Mouse (Mus musculus): ENCODE measurements around the gene Atf3. TPM values are rescaled to one million over a fixed set of nuclear protein-coding genes. Genes with fewer than 3 reads are reported as not detected.

Atf3 gene
- polyA plus RNA-seq (2015; fragmentation: Nextera tagmentation; extraction: Ambion mirVana), result 14.0 and 14.3 TPM in 2 replicates

DNA sequence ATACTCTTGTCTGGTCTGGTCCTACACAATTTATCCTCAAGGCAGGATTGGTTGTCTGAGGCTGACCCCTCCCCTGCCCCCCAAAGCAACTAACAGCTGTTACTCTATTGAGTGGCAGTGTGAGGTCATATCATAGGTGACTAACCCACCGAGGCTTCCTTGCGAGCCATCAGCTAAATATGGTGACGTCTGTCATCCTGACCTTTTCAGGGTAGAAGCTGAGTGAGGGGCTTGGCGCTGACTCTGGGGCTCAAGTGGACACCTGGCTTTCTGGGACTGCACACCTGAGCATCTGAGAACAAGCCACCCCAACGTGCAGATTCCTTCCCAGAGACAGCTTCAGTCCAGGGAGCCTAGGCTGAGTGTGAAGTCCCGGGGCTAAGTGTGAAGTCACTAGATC is at the start of gene Atf3:
Atf3 (minus strand) TSS at position 101 of the 400 bp plus-strand sequence.
- Histone ChIP-seq H3K9me3 (replicated peaks) (no peaks in the 10 kb centered on the region), H3K4me1 (replicated peaks) (peaks cover 6% of the 10 kb centered on the region), H3K27ac (no peak within 1 kb of the TSS), H3K27me3 (no peaks in the 10 kb centered on the region), H3K36me3 (no peaks in the 10 kb centered on the region), H3K4me2 (no peak within 1 kb of the TSS), H3K9ac (no peak within 1 kb of the TSS), H3K4me3 (no peak within 1 kb of the TSS)
- no peak for ATAC-seq (replicated peaks; ENCODE audit: insufficient number of reproducible peaks, insufficient read depth, low FRiP score, low read depth)
- 44% methylated on average over 6 of the region's 6 CpGs for WGBS

DNA sequence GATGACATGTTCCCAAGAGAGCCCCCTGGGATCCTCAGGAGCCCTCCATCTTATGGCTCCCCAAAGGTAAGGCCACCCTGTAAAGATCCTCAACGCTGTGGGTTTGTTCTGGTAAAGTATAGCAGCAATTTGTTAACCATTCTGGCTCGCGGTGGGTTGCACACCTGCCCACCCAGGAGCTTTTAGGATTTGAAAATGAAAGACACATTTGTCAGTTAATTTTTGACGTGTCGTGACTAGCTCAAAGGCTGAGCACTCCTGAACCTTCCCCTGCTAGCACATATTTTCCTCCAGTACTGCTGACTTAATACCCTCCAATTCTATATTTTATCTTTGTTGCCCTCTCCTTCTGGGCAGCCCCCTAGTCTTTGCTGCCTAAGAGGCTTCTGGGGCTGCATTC is 49.3 kb upstream of the Atf3 start:
- ATAC-seq (replicated peaks; ENCODE audit: insufficient number of reproducible peaks, insufficient read depth, low FRiP score, low read depth), result no peak
- H3K4me2 ChIP-seq, result no peak overlapping the region
- no peak overlapping the region for H3K27ac ChIP-seq
- no peaks in the 10 kb centered on the region for H3K27me3 ChIP-seq
- WGBS, result 92% methylated on average over 5 of the region's 5 CpGs
- no peaks in the 10 kb centered on the region for H3K9me3 ChIP-seq (replicated peaks)
- H3K4me3 ChIP-seq, result no peak overlapping the region
- H3K36me3 ChIP-seq, result no peaks in the 10 kb centered on the region
- H3K9ac ChIP-seq, result no peak overlapping the region
- peaks cover 29% of the 10 kb centered on the region for H3K4me1 ChIP-seq (replicated peaks)

DNA sequence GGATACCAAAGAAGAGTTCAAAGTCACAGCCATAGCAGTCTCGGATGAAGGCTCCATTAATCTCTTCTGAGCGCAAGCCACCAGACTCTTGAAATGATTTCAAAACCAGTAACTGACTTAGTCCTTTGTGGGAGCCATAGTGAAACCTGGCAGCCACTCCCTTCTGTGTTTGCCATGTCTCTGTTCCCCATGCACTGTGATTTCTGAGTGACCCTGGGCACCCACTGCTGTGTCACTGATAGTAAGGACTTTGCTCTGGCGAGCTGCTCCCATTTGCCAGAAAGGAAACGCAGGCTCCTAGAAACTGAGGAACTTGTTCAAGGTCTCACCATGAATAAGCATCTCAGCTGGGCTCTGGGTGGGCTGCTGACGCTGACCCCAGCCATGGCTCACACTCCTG is 45.6 kb upstream of the Atf3 start:
- 82% methylated on average over 5 of the region's 5 CpGs for WGBS
- Histone ChIP-seq H3K4me1 (replicated peaks) (peaks cover 18% of the 10 kb centered on the region), H3K4me3 (no peak overlapping the region), H3K27ac (no peak overlapping the region), H3K9ac (no peak overlapping the region), H3K4me2 (no peak overlapping the region), H3K36me3 (no peaks in the 10 kb centered on the region), H3K9me3 (replicated peaks) (no peaks in the 10 kb centered on the region), H3K27me3 (no peaks in the 10 kb centered on the region)
- ATAC-seq (replicated peaks; ENCODE audit: insufficient number of reproducible peaks, insufficient read depth, low FRiP score, low read depth), result no peak

DNA sequence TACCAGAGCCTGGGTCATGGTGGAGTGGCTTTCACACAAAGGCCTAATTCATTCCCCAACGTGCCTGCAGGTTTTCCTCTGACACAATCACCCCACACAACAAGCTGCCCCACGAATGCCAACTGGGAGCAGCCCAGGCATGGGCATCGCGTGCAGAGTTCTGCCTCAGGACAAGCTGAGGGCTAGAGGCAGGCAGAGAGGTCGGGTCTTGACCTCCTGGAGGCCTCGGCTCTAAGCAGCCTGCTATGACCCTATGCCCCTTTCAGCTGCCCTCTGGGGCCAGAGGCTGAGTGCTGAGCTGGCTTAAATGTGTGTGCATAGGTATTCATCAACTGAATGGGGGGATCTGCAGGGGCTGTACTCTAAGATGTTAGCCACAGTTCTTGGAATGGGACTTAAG is 44.0 kb upstream of the Atf3 start:
- no peaks in the 10 kb centered on the region for H3K27me3 ChIP-seq
- H3K4me1 ChIP-seq (replicated peaks), result peaks cover 20% of the 10 kb centered on the region
- no peak overlapping the region for H3K27ac ChIP-seq
- 57% methylated on average over 6 of the region's 6 CpGs for WGBS
- H3K9ac ChIP-seq, result no peak overlapping the region
- H3K4me2 ChIP-seq, result no peak overlapping the region
- ATAC-seq (replicated peaks; ENCODE audit: insufficient number of reproducible peaks, insufficient read depth, low FRiP score, low read depth), result no peak
- no peaks in the 10 kb centered on the region for H3K9me3 ChIP-seq (replicated peaks)
- no peak overlapping the region for H3K4me3 ChIP-seq
- H3K36me3 ChIP-seq, result no peaks in the 10 kb centered on the region

DNA sequence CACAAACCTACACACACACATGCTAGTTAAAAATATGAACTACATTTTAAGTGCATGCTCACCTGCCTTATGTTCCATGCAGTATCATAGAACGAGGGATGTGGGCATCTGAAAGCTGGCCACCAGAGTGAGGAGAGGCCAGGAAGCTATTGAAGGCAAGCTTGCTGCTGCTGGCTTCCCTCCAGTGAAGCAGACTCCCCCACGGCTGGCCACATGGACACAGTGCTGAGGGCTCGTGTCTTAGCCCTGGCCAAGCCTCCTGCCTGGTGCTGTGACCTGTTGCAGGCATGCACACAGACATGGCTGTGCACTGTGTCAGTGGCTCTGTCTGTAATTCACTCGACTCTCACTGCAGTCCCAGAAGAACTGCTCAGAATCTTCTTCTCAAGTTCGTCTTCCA is 41.8 kb upstream of the Atf3 start:
- no peaks in the 10 kb centered on the region for H3K36me3 ChIP-seq
- H3K27me3 ChIP-seq, result no peaks in the 10 kb centered on the region
- H3K9me3 ChIP-seq (replicated peaks), result no peaks in the 10 kb centered on the region
- no peak overlapping the region for H3K27ac ChIP-seq
- H3K9ac ChIP-seq, result no peak overlapping the region
- no peak for ATAC-seq (replicated peaks; ENCODE audit: insufficient number of reproducible peaks, insufficient read depth, low FRiP score, low read depth)
- peaks cover 24% of the 10 kb centered on the region for H3K4me1 ChIP-seq (replicated peaks)
- H3K4me2 ChIP-seq, result no peak overlapping the region
- WGBS, result 51% methylated on average over 5 of the region's 5 CpGs
- H3K4me3 ChIP-seq, result no peak overlapping the region

DNA sequence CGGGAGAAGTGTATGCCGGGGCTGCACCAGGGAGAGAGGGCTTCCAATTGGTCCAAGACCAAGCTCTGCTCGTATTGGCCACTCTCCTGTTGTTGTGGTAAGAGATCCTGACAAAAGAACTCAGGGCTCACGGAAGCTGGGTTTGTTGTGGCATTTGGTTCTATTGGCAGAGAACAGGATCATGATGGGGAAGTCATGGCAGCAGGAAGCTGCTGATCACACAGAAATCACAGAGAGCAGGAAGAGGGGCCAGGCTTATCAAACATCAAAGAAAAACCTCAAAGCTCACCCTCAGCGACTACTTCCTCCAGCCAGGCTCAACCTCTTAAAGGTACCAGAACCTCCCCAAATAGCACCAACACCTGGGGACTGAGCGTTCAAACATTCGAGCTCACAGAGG is 41.3 kb upstream of the Atf3 start:
- H3K4me2 ChIP-seq, result peak overlapping the region; percentile 21; the same call in 1 of the 2 replicates
- 28% methylated on average over 7 of the region's 7 CpGs for WGBS
- no peaks in the 10 kb centered on the region for H3K9me3 ChIP-seq (replicated peaks)
- peaks cover 24% of the 10 kb centered on the region for H3K4me1 ChIP-seq (replicated peaks)
- no peak overlapping the region for H3K4me3 ChIP-seq
- H3K27ac ChIP-seq, result no peak overlapping the region
- no peak overlapping the region for H3K9ac ChIP-seq
- no peaks in the 10 kb centered on the region for H3K27me3 ChIP-seq
- ATAC-seq (replicated peaks; ENCODE audit: insufficient number of reproducible peaks, insufficient read depth, low FRiP score, low read depth), result no peak
- no peaks in the 10 kb centered on the region for H3K36me3 ChIP-seq

DNA sequence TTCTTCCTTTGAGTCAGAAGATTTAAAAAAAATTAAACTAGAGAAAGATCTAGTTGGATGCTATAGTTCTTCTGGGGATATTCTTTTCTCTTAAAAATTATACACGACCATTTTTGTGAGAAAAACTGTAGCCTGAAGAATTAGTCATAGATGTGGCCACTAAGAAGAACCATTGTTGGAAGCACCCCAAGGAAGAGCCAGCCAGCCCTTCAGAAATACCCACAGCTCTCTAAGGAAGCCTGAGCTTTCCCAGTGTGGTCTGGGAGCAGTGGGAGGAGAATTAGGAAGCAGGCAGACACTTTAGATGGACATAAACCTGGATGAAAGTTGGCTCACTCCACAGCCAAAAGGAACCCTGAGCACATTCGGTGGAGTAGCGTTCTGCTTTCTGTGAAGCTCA is 40.7 kb upstream of the Atf3 start:
- no peak overlapping the region for H3K4me3 ChIP-seq
- H3K4me2 ChIP-seq, result no peak overlapping the region
- H3K9me3 ChIP-seq (replicated peaks), result no peaks in the 10 kb centered on the region
- no peak overlapping the region for H3K9ac ChIP-seq
- H3K4me1 ChIP-seq (replicated peaks), result peaks cover 24% of the 10 kb centered on the region
- 49% methylated on average over 3 of the region's 3 CpGs for WGBS
- H3K27ac ChIP-seq, result no peak overlapping the region
- ATAC-seq (replicated peaks; ENCODE audit: insufficient number of reproducible peaks, insufficient read depth, low FRiP score, low read depth), result no peak
- H3K27me3 ChIP-seq, result no peaks in the 10 kb centered on the region
- H3K36me3 ChIP-seq, result no peaks in the 10 kb centered on the region

DNA sequence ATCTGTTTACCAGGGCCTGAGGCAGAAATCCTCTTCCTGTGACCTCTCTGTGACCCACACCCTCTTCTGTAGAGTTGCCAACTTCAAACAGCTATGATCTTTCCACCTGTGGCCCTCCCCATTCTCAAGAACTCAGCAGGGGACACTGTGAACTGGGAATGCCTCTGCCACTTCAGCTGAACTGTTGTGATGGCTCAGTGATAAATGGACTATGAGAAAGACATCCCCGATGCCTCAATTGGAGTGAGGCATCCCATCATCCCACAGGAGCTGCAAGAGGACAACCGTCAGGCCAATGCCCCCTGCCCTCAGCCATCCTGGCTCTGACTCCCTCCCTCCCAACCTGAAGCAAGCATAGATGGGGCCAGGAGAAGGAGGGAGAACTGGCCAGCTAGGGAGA is 40.1 kb upstream of the Atf3 start:
- no peaks in the 10 kb centered on the region for H3K9me3 ChIP-seq (replicated peaks)
- no peaks in the 10 kb centered on the region for H3K27me3 ChIP-seq
- no peak overlapping the region for H3K27ac ChIP-seq
- H3K4me2 ChIP-seq, result no peak overlapping the region
- H3K9ac ChIP-seq, result no peak overlapping the region
- no peak overlapping the region for H3K4me3 ChIP-seq
- H3K4me1 ChIP-seq (replicated peaks), result peaks cover 24% of the 10 kb centered on the region
- H3K36me3 ChIP-seq, result no peaks in the 10 kb centered on the region
- ATAC-seq (replicated peaks; ENCODE audit: insufficient number of reproducible peaks, insufficient read depth, low FRiP score, low read depth), result no peak
- WGBS, result 60% methylated on average over 2 of the region's 2 CpGs

DNA sequence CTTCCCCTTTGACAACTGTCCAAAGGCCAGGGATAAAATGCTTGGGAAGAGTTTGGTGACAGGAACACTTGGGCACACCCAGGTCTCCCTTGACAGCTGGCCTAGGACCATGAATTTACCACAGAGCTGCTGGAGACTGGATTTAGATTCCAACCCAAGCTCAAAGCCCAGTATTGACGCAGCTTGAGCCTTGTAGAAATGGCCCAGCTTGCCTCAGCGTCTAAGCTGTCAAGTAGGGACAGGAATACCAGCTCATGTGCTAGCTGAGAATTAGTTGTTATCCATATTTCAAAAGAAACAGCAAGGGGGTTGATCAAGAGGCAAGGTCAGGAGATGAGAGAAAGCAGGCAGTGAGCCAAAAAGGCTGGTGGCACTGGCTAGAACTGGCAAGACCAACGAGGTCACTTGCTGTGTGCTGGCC is 39.5 kb upstream of the Atf3 start:
- H3K4me2 ChIP-seq, result no peak overlapping the region
- H3K27ac ChIP-seq, result peak overlapping the region; percentile 7; the same call in 1 of the 2 replicates
- H3K27me3 ChIP-seq, result no peaks in the 10 kb centered on the region
- ATAC-seq (replicated peaks; ENCODE audit: insufficient number of reproducible peaks, insufficient read depth, low FRiP score, low read depth), result no peak
- no peaks in the 10 kb centered on the region for H3K9me3 ChIP-seq (replicated peaks)
- H3K4me3 ChIP-seq, result no peak overlapping the region
- peaks cover 24% of the 10 kb centered on the region for H3K4me1 ChIP-seq (replicated peaks)
- H3K36me3 ChIP-seq, result no peaks in the 10 kb centered on the region
- H3K9ac ChIP-seq, result no peak overlapping the region
- 31% methylated on average over 3 of the region's 3 CpGs for WGBS

DNA sequence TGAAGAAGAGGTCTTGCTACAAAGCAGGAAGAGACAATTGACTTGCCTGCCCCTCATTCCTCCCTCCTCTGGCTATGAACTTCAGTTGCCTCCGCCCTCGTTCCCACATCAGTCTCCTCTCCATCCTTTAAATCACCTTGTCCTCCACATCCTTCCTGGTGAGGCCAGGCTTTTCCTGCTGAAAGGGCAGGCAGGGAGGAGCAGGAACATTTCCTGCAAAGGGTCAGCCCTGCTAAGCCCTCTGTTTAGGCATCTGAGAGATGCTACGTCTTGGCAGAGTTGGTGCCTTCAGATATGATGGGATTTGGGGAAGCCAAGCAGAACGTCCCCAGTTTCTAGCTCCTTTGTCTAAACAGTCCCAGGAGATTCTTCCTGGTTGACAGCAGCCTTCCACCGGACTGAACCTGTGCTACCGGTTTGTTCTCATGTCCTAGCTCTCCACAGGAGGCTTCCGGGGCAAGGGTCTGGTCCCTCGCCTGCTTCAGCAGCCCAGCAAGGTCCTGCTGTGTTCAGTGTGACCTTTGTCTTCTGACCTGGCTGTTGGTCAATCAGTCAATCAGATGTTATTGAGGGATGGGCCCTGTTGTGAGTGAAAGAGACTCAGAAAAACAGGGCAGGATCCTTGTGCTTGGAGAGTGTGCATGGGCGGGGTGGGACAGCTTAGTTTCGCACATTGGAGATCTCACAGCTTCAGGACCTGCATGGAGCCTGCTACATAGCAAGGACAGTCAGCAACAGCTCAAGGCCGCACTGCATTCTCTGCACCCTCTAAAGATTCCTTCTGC is 38.9 kb upstream of the Atf3 start:
- H3K4me3 ChIP-seq, result no peak overlapping the region
- H3K36me3 ChIP-seq, result no peaks in the 10 kb centered on the region
- WGBS, result 63% methylated on average over 11 of the region's 11 CpGs
- peaks cover 24% of the 10 kb centered on the region for H3K4me1 ChIP-seq (replicated peaks)
- H3K27ac ChIP-seq, result peak overlapping the region; percentile 7; the same call in 1 of the 2 replicates
- no peak for ATAC-seq (replicated peaks; ENCODE audit: insufficient number of reproducible peaks, insufficient read depth, low FRiP score, low read depth)
- no peak overlapping the region for H3K4me2 ChIP-seq
- H3K9ac ChIP-seq, result no peak overlapping the region
- no peaks in the 10 kb centered on the region for H3K9me3 ChIP-seq (replicated peaks)
- H3K27me3 ChIP-seq, result no peaks in the 10 kb centered on the region

DNA sequence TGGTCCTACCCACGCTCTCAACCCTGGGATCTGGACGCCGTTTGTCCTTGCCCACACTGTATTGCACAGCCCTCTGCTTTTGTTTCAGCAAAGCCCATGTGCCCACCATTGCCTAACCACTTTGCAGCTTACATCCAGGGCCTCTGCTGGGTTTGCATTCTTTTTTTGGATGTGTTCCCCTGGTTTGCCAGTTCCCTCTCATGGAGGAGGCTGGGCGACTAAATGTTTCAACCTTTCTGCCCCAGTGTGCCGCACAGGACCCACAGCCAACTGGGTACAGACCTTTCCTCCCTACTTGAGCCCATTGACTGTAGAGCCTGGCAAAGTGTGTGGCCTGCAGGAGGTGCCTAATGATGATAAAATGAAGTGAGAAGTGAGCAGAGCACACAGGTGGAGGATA is 38.3 kb upstream of the Atf3 start:
- Histone ChIP-seq H3K4me3 (no peak overlapping the region), H3K9ac (no peak overlapping the region), H3K4me2 (no peak overlapping the region), H3K4me1 (replicated peaks) (peaks cover 24% of the 10 kb centered on the region), H3K27me3 (no peaks in the 10 kb centered on the region), H3K9me3 (replicated peaks) (no peaks in the 10 kb centered on the region), H3K36me3 (no peaks in the 10 kb centered on the region), H3K27ac (no peak overlapping the region)
- ATAC-seq (replicated peaks; ENCODE audit: insufficient number of reproducible peaks, insufficient read depth, low FRiP score, low read depth), result no peak
- WGBS, result 86% methylated on average over 5 of the region's 5 CpGs

DNA sequence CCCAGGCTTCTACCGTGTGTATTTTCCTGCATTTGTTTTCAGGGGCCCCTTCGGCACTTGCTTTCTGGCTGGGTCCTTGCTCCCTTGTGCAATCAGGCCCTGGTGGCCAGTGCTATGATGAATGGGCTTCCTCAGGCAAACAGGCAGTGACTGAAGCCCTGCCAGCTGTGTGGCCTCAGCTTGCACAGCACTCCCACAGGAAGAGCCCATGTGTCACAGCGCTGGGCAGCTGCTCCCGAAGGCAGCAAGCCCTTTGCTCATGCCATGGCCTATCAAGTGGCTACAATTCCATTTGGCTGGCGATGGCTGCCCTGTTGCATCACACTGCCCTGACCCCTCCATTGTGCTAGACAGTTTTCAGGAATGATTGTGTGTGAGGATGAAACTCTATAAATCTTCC is 36.6 kb upstream of the Atf3 start:
- Histone ChIP-seq H3K4me3 (no peak overlapping the region), H3K4me1 (replicated peaks) (peaks cover 24% of the 10 kb centered on the region), H3K9me3 (replicated peaks) (no peaks in the 10 kb centered on the region), H3K36me3 (no peaks in the 10 kb centered on the region), H3K9ac (no peak overlapping the region), H3K27ac (no peak overlapping the region), H3K4me2 (no peak overlapping the region), H3K27me3 (no peaks in the 10 kb centered on the region)
- ATAC-seq (replicated peaks; ENCODE audit: insufficient number of reproducible peaks, insufficient read depth, low FRiP score, low read depth), result no peak
- WGBS, result 63% methylated on average over 5 of the region's 5 CpGs
